12 mouse cellular contexts compared by ENCODE assay signal in the genomic region with DNA sequence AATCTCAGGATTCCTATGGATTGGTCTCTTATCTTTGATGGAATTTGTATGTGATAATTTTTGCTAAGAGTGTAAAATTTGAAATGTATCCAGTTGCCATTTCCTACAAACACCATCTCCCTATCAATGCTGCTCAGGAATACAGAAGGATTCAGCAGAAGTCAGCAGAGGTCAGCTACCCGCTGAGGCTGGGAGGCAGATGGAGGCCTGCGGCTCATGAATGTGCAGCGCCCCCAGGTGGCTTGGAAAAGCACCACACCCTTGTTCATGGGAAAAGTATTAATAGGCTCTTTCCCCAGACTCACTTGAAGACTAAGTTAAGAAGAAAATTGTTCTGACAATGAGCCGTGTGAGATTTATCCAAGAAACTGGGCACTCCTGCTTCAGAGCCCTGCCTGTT.
DNase-seq lines count a peak whose midpoint lies in the region; ATAC-seq lines count a peak whose summit lies in the region.
"Had no signal": no experiment of that assay in that cellular context is flagged by ENCODE, and none has a peak within 500 bp of the region (broad histone marks: within the 10 kb centered on the region; RNA-seq: fewer than 3 reads in every experiment).

No protein-coding gene starts in this region.

- 39% methylated on average over 4 of the region's 4 CpGs for WGBS in hindbrain, embryonic 11.5 days
- WGBS in hindbrain, embryonic 12.5 days = 29% methylated on average over 4 of the region's 4 CpGs
- WGBS in neural tube, embryonic 15.5 days = 40% methylated on average over 4 of the region's 4 CpGs

- H3K4me3 ChIP-seq in hindbrain, embryonic 11.5 days (ENCODE audit: low read depth, low read length) = no peak overlapping the region
- H3K4me3 ChIP-seq in hindbrain, embryonic 12.5 days = no peak overlapping the region
- no peak overlapping the region for H3K4me3 ChIP-seq in neural tube, embryonic 15.5 days (replicated peaks)
- H3K4me3 ChIP-seq: limb, embryonic 12.5 days; myocyte had no signal

- no peak overlapping the region for H3K9ac ChIP-seq in hindbrain, embryonic 11.5 days (ENCODE audit: low read depth, low read length)
- no peak overlapping the region for H3K9ac ChIP-seq in hindbrain, embryonic 12.5 days
- H3K9ac ChIP-seq in neural tube, embryonic 15.5 days (replicated peaks) = no peak overlapping the region
- H3K9ac ChIP-seq: limb, embryonic 12.5 days had no signal

- no peak overlapping the region for H3K4me2 ChIP-seq in hindbrain, embryonic 11.5 days (replicated peaks; ENCODE audit: low read depth, low read length)
- H3K4me2 ChIP-seq in hindbrain, embryonic 12.5 days (replicated peaks) = no peak overlapping the region
- no peak overlapping the region for H3K4me2 ChIP-seq in neural tube, embryonic 15.5 days
- H3K4me2 ChIP-seq: limb, embryonic 12.5 days had no signal

- no peaks in the 10 kb centered on the region for H3K36me3 ChIP-seq in hindbrain, embryonic 11.5 days (ENCODE audit: control insufficient read depth, insufficient read depth, low read length)
- H3K36me3 ChIP-seq in hindbrain, embryonic 12.5 days = no peaks in the 10 kb centered on the region
- no peaks in the 10 kb centered on the region for H3K36me3 ChIP-seq in neural tube, embryonic 15.5 days
- H3K36me3 ChIP-seq: G1E; limb, embryonic 12.5 days had no signal

- no peak overlapping the region for H3K27ac ChIP-seq in hindbrain, embryonic 11.5 days (ENCODE audit: low read depth, low read length)
- no peak overlapping the region for H3K27ac ChIP-seq in hindbrain, embryonic 12.5 days
- no peak overlapping the region for H3K27ac ChIP-seq in neural tube, embryonic 15.5 days (replicated peaks)
- H3K27ac ChIP-seq: limb, embryonic 12.5 days had no signal

- ATAC-seq in hindbrain, embryonic 11.5 days (ENCODE audit: low FRiP score) = no peak
- no peak for ATAC-seq in hindbrain, embryonic 12.5 days (ENCODE audit: low FRiP score)
- ATAC-seq in neural tube, embryonic 15.5 days (ENCODE audit: low FRiP score) = no peak

- no peaks in the 10 kb centered on the region for H3K4me1 ChIP-seq in hindbrain, embryonic 11.5 days (replicated peaks; ENCODE audit: control insufficient read depth, insufficient read depth, low read length)
- no peaks in the 10 kb centered on the region for H3K4me1 ChIP-seq in hindbrain, embryonic 12.5 days
- H3K4me1 ChIP-seq in neural tube, embryonic 15.5 days = no peaks in the 10 kb centered on the region; the same call in 1 of the 2 replicates
- H3K4me1 ChIP-seq: limb, embryonic 12.5 days had no signal

- peak; percentile 50 for DNase-seq in hindbrain, embryonic 11.5 days (ENCODE audit: low spot score)
- DNase-seq in neural tube, embryonic 10.5 days (ENCODE audit: extremely low spot score, low spot score) = peak; percentile 47
- DNase-seq in embryo, embryonic 10.5 days (ENCODE audit: low spot score) = peak; percentile 69
- peak; percentile 55 for DNase-seq in retina, embryonic 14.5 days (ENCODE audit: low spot score)
- no peak for DNase-seq in cerebellum, adult 8-10 months
- no peak for DNase-seq in kidney, adult 11 months
- DNase-seq: cerebellum, adult 9-10 months had no signal

- H3K9me3 ChIP-seq in hindbrain, embryonic 11.5 days (ENCODE audit: control insufficient read depth, low read length) = no peaks in the 10 kb centered on the region
- no peaks in the 10 kb centered on the region for H3K9me3 ChIP-seq in hindbrain, embryonic 12.5 days (replicated peaks)
- H3K9me3 ChIP-seq in neural tube, embryonic 15.5 days (replicated peaks) = no peaks in the 10 kb centered on the region
- H3K9me3 ChIP-seq: limb, embryonic 12.5 days had no signal

- no peaks in the 10 kb centered on the region for H3K27me3 ChIP-seq in hindbrain, embryonic 11.5 days (ENCODE audit: control insufficient read depth, insufficient read depth, low read length)
- no peaks in the 10 kb centered on the region for H3K27me3 ChIP-seq in hindbrain, embryonic 12.5 days
- no peaks in the 10 kb centered on the region for H3K27me3 ChIP-seq in neural tube, embryonic 15.5 days (replicated peaks)
- H3K27me3 ChIP-seq: limb, embryonic 12.5 days had no signal

Comparison
In these comparisons a context has a peak if more than half of its experiments do, and no peak if none do; other contexts are left out.
1. DNase-seq: peak in hindbrain, embryonic 11.5 days (single experiment), neural tube, embryonic 10.5 days (single experiment), embryo, embryonic 10.5 days (single experiment) and retina, embryonic 14.5 days (single experiment); none in cerebellum, adult 8-10 months (single experiment) and kidney, adult 11 months (single experiment).